Mouse (Mus musculus) bone marrow macrophage, adult 2 months (primary cell): ENCODE measurements around the gene Kcnh1.

Source experiments
- CTCF ChIP-seq: IDR thresholded peaks from 2 replicates; pipeline ENCODE4 v1.5.1; 2012; ENCODE audit warnings: low read depth, mild to moderate bottlenecking, low read length, moderate library complexity
- POLR2A ChIP-seq: IDR thresholded peaks from 2 replicates; pipeline ENCODE4 v1.6.1; 2012; ENCODE audit warnings: mild to moderate bottlenecking, low read depth, low read length, borderline replicate concordance

DNA sequence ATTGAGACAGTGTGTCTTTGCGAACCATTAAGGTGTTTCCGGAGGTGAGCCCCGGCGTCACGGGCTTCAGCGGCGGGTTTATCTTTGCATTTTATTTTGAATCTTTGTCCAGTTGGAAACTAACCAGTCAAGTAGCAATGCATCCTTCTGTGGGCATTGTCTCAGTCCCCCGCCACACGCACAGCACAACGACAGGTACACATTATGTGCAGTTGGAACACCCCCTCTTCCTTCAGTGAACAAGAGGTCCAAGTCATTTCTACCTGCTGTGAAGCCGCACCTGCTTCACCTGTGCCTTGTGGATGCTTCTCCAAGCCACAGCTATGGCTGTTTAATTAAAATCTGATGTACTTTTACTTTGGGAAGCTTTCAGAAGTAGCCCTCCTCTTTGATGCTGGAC, 803 bp upstream of the Kcnh1 start:
- no peak for TF ChIP-seq CTCF
- TF ChIP-seq POLR2A = no peak
